Mouse (Mus musculus) brain, embryonic 18.5 days (tissue): ENCODE measurements around the gene Pdp2.
"Not testable (repeated sequence)": the region's sequence is repeated elsewhere in the genome, so short reads cannot be mapped to it uniquely, and the experiment has no call there.

Experiments used
- DNase-seq: peaks from one replicate; pipeline ENCODE4 v3.0.0-alpha.2; 2012; ENCODE audit warnings: low read depth, low spot score

Gene Pdp2

GRCm38 (mm10) chr8:104631975-104632374 is 40.7 kb downstream of the Pdp2 start:
- DNase-seq, result no peak

- DNase-seq, result peak; percentile 46
Measured at GRCm38 (mm10) chr8:104632486-104632885, 41.2 kb downstream of the Pdp2 start.

GRCm38 (mm10) chr8:104633156-104633744 is 42.0 kb downstream of the Pdp2 start:
- DNase-seq, result no peak

- no peak for DNase-seq
Measured at GRCm38 (mm10) chr8:104635004-104635710, 43.9 kb downstream of the Pdp2 start.

GRCm38 (mm10) chr8:104638010-104638409 is 46.8 kb downstream of the Pdp2 start:
- no peak for DNase-seq

- no peak for DNase-seq
Measured at GRCm38 (mm10) chr8:104640241-104640640, 49.0 kb downstream of the Pdp2 start.

GRCm38 (mm10) chr8:104640831-104641370 is 49.6 kb downstream of the Pdp2 start:
- DNase-seq, result no peak

- peak; percentile 83 for DNase-seq
Measured at GRCm38 (mm10) chr8:104641426-104642323, 50.4 kb downstream of the Pdp2 start, which contains the start of gene Ciao2b. TSS of gene Ciao2b (minus strand) at chr8:104641965.

GRCm38 (mm10) chr8:104642324-104642654 is 51.0 kb downstream of the Pdp2 start:
- DNase-seq, result no peak

GRCm38 (mm10) chr8:104644187-104644586 is 52.9 kb downstream of the Pdp2 start:
- DNase-seq, result not testable (repeated sequence)
